Mouse (Mus musculus) heart, embryonic 15.5 days (tissue): ENCODE measurements around the gene Olfr1023. TPM values are rescaled to one million over a fixed set of nuclear protein-coding genes. Genes with fewer than 3 reads are reported as not detected.

Source experiments
- ATAC-seq: fragments of 200-750 bp; cut with Nextera tagmentation; replicated peaks from 2 replicates; pipeline ENCODE4 v1.8.0; 2017; ENCODE audit warnings: low read depth, moderate TSS enrichment; ENCODE audit not compliant: insufficient number of reproducible peaks, insufficient read depth, low FRiP score
- H3K27ac ChIP-seq: fragments of 300-500 bp; sonication (generic); 2 replicates; pipeline ENCODE4 v1.5.1; 2015; ENCODE audit warnings: mild to moderate bottlenecking, inconsistent platforms
- H3K27me3 ChIP-seq: fragments of 300-500 bp; sonication (generic); 2 replicates; pipeline ENCODE4 v1.6.1; 2015; ENCODE audit warnings: inconsistent platforms
- H3K36me3 ChIP-seq: fragments of 300-500 bp; sonication (generic); 2 replicates; pipeline ENCODE4 v1.6.1; 2015; ENCODE audit warnings: mild to moderate bottlenecking, inconsistent platforms
- H3K4me1 ChIP-seq: fragments of 300-500 bp; sonication (generic); replicated peaks from 2 replicates; pipeline ENCODE4 v1.6.1; 2015; ENCODE audit warnings: inconsistent platforms
- H3K4me2 ChIP-seq: fragments of 300-500 bp; sonication (generic); 2 replicates; pipeline ENCODE4 v1.6.1; 2015; ENCODE audit warnings: inconsistent platforms, mild to moderate bottlenecking, moderate library complexity
- H3K4me3 ChIP-seq: fragments of 300-500 bp; sonication (generic); 2 replicates; pipeline ENCODE4 v1.5.1; 2015; ENCODE audit warnings: mild to moderate bottlenecking, inconsistent platforms
- H3K9ac ChIP-seq: fragments of 300-500 bp; sonication (generic); 2 replicates; pipeline ENCODE4 v1.6.1; 2015; ENCODE audit warnings: mild to moderate bottlenecking, inconsistent platforms
- H3K9me3 ChIP-seq: fragments of 300-500 bp; sonication (generic); replicated peaks from 2 replicates; pipeline ENCODE4 v1.6.1; 2016; ENCODE audit warnings: inconsistent platforms
- WGBS: fragments of 180-500 bp; shearing (Covaris S2); methylation state at CpG from one replicate; pipeline ENCODE4 v1.1.7; 2015; ENCODE audit warnings: mixed read lengths; 5-methylcytosine and 5-hydroxymethylcytosine counted together
- polyA plus RNA-seq: library from polyadenylated mRNA; unstranded; fragments of >200 nt; fragmentation: Nextera tagmentation; extraction: Ambion mirVana; gene quantifications from 2 replicates; pipeline ENCODE4 v1.2.1, GENCODE M21; 2015

The Olfr1023 gene
- polyA plus RNA-seq = not detected in 2 replicates

DNA sequence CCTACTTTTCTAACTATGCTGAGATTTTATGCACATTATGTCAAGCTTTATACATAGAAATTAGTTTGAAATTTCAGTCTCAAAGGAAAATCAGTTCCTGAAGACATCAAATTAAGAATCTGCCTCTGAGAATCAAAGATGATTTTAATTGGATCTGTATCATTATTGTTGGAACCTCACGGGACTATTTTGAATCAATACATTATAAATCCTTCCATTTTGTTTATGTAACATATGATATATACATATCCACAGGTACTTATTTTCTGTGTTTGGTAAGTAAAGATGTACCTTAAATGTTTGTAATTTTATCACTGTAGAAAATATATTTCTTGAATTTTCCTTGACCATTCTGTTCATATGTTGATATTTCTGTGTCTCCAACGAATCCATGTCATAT is at the start of gene Olfr1023:
Olfr1023 (plus strand) TSS at position 301 of the 400 bp plus-strand sequence.
- no peaks in the 10 kb centered on the region for H3K36me3 ChIP-seq

DNA sequence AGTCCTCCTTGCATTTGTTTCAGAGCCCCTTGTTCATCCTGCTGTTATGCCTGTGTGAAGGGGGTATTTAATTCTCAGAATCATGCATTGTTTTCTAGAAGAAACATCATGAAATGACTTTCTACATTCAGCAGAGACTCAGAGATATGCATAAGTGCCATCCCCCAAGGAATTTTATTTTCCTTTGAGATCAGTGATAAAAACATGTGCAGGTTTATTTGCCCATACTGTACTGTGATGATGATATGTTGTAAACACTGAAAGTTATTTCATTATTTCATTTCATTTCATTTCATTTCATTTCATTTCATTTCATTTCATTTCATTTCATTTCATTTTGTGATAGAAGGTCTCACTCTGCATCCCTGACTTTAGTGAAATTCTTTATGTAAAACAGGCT is 40.1 kb upstream of the Olfr1023 start, which contains the start of gene Olfr1019:
Olfr1019 (minus strand) TSS at position 101 of the 400 bp plus-strand sequence.
- Histone ChIP-seq H3K4me1 (no peaks in the 10 kb centered on the region), H3K36me3 (no peaks in the 10 kb centered on the region), H3K27me3 (no peaks in the 10 kb centered on the region), H3K9me3 (no peaks in the 10 kb centered on the region), H3K27ac (no peak within 1 kb of the TSS), H3K4me3 (no peak within 1 kb of the TSS), H3K4me2 (no peak within 1 kb of the TSS), H3K9ac (no peak within 1 kb of the TSS)
- no peak for ATAC-seq

More for the DNA sequence above, at the start of gene Olfr1023:
- no peak within 1 kb of the TSS for H3K4me3 ChIP-seq
- no peaks in the 10 kb centered on the region for H3K4me1 ChIP-seq
- H3K27ac ChIP-seq = no peak within 1 kb of the TSS
- no peak within 1 kb of the TSS for H3K4me2 ChIP-seq
- 55% methylated on average over 2 of the region's 2 CpGs for whole genome bisulfite sequencing
- no peaks in the 10 kb centered on the region for H3K27me3 ChIP-seq
- H3K9me3 ChIP-seq = no peaks in the 10 kb centered on the region
- no peak for ATAC-seq
- no peak within 1 kb of the TSS for H3K9ac ChIP-seq

DNA sequence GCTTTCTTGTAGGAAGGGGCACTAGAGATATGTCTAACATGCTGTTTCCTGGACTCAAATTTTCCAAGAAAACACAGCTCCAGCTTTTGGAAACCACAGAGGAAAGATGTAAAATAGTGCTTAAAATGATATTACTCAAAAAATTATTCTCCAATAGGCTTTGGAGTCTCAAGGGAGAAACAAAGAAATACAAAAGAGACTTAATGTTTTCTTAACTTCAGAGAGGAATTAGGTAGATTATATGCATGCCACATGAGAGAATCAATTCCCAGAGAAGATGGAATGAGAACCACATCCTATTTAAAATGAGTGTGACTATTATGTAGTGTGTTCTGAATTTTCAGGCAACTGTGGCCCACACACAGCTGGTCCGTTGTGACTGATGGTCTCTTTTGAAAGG is 38.7 kb upstream of the Olfr1023 start, which contains the start of gene Olfr1020:
Olfr1020 (plus strand) TSS at position 301 of the 400 bp plus-strand sequence.
- H3K9ac ChIP-seq = no peak within 1 kb of the TSS
- H3K27ac ChIP-seq = no peak within 1 kb of the TSS
- ATAC-seq = no peak
- H3K9me3 ChIP-seq = no peaks in the 10 kb centered on the region
- WGBS = 75% methylated on average over 1 of the region's 1 CpGs
- no peaks in the 10 kb centered on the region for H3K36me3 ChIP-seq
- no peak within 1 kb of the TSS for H3K4me3 ChIP-seq
- H3K4me1 ChIP-seq = no peaks in the 10 kb centered on the region
- no peaks in the 10 kb centered on the region for H3K27me3 ChIP-seq
- no peak within 1 kb of the TSS for H3K4me2 ChIP-seq

DNA sequence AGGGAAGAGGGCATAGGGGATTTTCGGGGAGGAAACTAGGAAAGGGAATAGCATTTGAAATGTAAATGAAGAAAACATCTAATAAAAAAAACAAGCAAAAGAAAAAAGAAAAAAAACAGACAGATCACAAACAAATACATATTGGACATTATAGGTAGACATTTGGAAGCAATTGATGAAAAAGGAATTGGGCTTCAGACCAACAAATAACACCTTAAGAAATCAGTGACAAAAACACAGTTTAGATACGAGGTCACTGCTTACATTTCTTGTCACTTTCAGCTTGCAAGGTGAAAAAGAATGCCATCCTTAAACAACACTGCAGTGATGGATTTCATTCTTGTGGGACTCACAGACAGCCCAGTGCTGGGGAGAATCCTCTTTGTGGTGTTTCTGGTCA is 17.1 kb upstream of the Olfr1023 start, which contains the start of gene Olfr1022:
Olfr1022 (plus strand) TSS at position 301 of the 400 bp plus-strand sequence.
- Histone ChIP-seq H3K4me3 (no peak within 1 kb of the TSS), H3K27ac (no peak within 1 kb of the TSS), H3K9me3 (no peaks in the 10 kb centered on the region), H3K4me2 (no peak within 1 kb of the TSS), H3K36me3 (no peaks in the 10 kb centered on the region), H3K9ac (no peak within 1 kb of the TSS), H3K27me3 (no peaks in the 10 kb centered on the region), H3K4me1 (no peaks in the 10 kb centered on the region)
- WGBS = 42% methylated on average over 2 of the region's 2 CpGs
- ATAC-seq = no peak

DNA sequence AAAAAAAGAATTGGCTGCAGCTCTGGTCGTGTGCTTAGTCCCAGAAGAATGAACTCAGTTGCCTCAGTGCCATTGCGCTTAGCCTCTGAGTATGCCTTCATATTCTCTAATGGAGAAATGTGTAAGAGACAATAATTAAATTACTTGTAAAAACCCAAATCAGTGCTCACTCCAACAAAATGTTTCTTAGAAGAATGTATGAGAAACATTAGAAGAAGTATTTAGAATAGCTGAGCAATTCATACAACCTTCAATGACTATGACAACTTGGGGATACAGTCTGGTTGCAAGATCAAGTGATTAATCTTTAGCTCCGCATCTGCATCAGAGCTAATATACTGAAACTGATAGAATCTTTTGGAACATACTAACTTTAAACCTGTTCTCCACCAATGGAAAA is 19.5 kb downstream of the Olfr1023 start, which contains the start of gene Olfr1024:
Olfr1024 (minus strand) TSS at position 101 of the 400 bp plus-strand sequence.
- 76% methylated on average over 3 of the region's 3 CpGs for WGBS

DNA sequence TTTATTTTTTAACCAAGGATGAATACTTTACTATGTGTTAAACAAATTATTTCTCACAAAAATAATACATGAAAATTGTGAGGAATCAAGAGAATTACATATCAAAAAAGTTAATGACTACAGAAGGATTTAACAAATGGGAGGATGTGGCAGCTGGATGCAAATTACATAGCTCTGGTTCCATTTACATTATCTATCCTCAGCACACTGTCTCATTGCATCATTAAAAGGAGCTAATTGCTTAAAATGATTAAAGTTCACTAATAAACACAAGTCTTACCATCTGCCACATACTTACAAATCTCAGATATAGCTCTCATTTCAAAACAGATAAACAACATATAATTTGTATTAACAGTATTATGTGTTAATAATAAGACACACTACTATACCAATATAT is 27.8 kb downstream of the Olfr1023 start:
- Histone ChIP-seq H3K4me2 (no peak overlapping the region), H3K36me3 (no peaks in the 10 kb centered on the region), H3K27ac (no peak overlapping the region), H3K9me3 (no peaks in the 10 kb centered on the region), H3K27me3 (no peaks in the 10 kb centered on the region), H3K4me1 (no peaks in the 10 kb centered on the region), H3K9ac (no peak overlapping the region), H3K4me3 (no peak overlapping the region)
- ATAC-seq = no peak

More for the DNA sequence above, 19.5 kb downstream of the Olfr1023 start, which contains the start of gene Olfr1024:
- no peaks in the 10 kb centered on the region for H3K4me1 ChIP-seq
- no peaks in the 10 kb centered on the region for H3K27me3 ChIP-seq
- no peak for ATAC-seq
- H3K36me3 ChIP-seq = no peaks in the 10 kb centered on the region
- no peak within 1 kb of the TSS for H3K9ac ChIP-seq
- H3K27ac ChIP-seq = no peak within 1 kb of the TSS
- no peaks in the 10 kb centered on the region for H3K9me3 ChIP-seq
- no peak within 1 kb of the TSS for H3K4me3 ChIP-seq
- no peak within 1 kb of the TSS for H3K4me2 ChIP-seq

DNA sequence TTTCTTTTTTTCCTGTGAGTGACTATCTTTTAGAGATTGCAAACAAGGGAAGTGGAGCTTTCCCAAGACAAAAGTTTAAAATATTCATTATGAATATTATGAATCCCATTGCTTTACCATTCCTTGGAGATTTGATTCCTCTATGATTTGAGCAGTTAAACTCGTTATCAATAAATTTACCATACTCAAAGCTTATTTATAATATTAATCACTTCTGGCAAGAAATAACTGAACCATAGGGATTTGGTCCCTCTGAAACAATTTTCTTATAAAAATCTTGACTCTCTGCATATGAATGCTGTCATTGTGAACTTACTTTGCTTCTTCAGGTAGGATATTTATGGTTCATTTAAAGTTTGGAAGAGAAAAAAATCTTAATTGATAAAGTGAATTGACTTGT is 29.5 kb downstream of the Olfr1023 start, which contains the start of gene Olfr1025-ps1:
Olfr1025-ps1 (plus strand) TSS at position 301 of the 400 bp plus-strand sequence.
- ATAC-seq = no peak

DNA sequence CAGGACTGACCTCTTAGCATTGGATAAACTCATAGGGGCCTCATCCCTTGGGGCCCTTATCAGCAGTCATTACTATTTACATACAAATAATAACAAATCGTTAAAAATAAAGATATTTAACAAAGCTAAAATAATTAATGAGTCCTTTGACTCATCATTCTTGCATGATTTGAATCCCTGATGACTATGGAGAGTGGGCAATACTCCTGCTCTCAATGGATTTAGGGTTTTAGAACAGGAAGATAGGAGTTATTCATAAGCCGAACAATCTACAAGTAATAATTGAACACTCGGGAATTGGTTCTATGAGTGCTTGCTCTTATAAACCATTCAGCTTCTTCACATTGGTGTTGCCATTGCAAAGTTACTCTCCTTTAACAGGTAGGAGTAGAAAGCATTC is 35.8 kb downstream of the Olfr1023 start, which contains the start of gene Olfr1026:
Olfr1026 (plus strand) TSS at position 301 of the 400 bp plus-strand sequence.
- Histone ChIP-seq H3K27ac (no peak within 1 kb of the TSS), H3K9me3 (no peaks in the 10 kb centered on the region), H3K27me3 (no peaks in the 10 kb centered on the region), H3K4me1 (no peaks in the 10 kb centered on the region), H3K4me2 (no peak within 1 kb of the TSS), H3K36me3 (no peaks in the 10 kb centered on the region), H3K4me3 (no peak within 1 kb of the TSS), H3K9ac (no peak within 1 kb of the TSS)
- 76% methylated on average over 3 of the region's 3 CpGs for WGBS
- ATAC-seq = no peak

More for the DNA sequence above, 29.5 kb downstream of the Olfr1023 start, which contains the start of gene Olfr1025-ps1:
- H3K4me3 ChIP-seq = no peak within 1 kb of the TSS
- no peaks in the 10 kb centered on the region for H3K27me3 ChIP-seq
- no peaks in the 10 kb centered on the region for H3K36me3 ChIP-seq
- H3K4me1 ChIP-seq = no peaks in the 10 kb centered on the region
- H3K9me3 ChIP-seq = no peaks in the 10 kb centered on the region
- no peak within 1 kb of the TSS for H3K27ac ChIP-seq
- no peak within 1 kb of the TSS for H3K4me2 ChIP-seq
- no peak within 1 kb of the TSS for H3K9ac ChIP-seq
- 50% methylated on average over 1 of the region's 1 CpGs for WGBS

Other genes starting within 250 kb of the Olfr1023 start
- gene Olfr1002, start 234.9 kb upstream of the Olfr1023 start, polyA plus RNA-seq = not detected in 2 replicates
- not detected in 2 replicates for gene Olfr154, start 221.2 kb upstream of the Olfr1023 start, polyA plus RNA-seq
- not detected in 2 replicates for gene Olfr1006, start 206.9 kb upstream of the Olfr1023 start, polyA plus RNA-seq
- gene Olfr1008, start 196.2 kb upstream of the Olfr1023 start, polyA plus RNA-seq = not detected in 2 replicates
- gene Olfr1009, start 170.2 kb upstream of the Olfr1023 start, polyA plus RNA-seq = not detected in 2 replicates
- not detected in 2 replicates for gene Olfr1012, start 122.9 kb upstream of the Olfr1023 start, polyA plus RNA-seq
- not detected in 2 replicates for gene Olfr1013, start 118.5 kb upstream of the Olfr1023 start, polyA plus RNA-seq
- not detected in 2 replicates for gene Olfr1014, start 112.9 kb upstream of the Olfr1023 start, polyA plus RNA-seq
- not detected in 2 replicates for gene Olfr1015, start 103.6 kb upstream of the Olfr1023 start, polyA plus RNA-seq
- not detected in 2 replicates for gene Olfr1016, start 83.1 kb upstream of the Olfr1023 start, polyA plus RNA-seq
- gene Olfr1018, start 67.2 kb upstream of the Olfr1023 start, polyA plus RNA-seq = not detected in 2 replicates
- not detected in 2 replicates for gene Olfr1019, start 40.2 kb upstream of the Olfr1023 start, polyA plus RNA-seq
- not detected in 2 replicates for gene Olfr1020, start 38.6 kb upstream of the Olfr1023 start, polyA plus RNA-seq
- not detected in 2 replicates for gene Olfr1022, start 17.0 kb upstream of the Olfr1023 start, polyA plus RNA-seq
- gene Olfr1024, start 19.4 kb downstream of the Olfr1023 start, polyA plus RNA-seq = not detected in 2 replicates
- not detected in 2 replicates for gene Olfr1025-ps1, start 29.6 kb downstream of the Olfr1023 start, polyA plus RNA-seq
- not detected in 2 replicates for gene Olfr1026, start 35.9 kb downstream of the Olfr1023 start, polyA plus RNA-seq
- not detected in 2 replicates for gene Olfr1028, start 64.8 kb downstream of the Olfr1023 start, polyA plus RNA-seq
- gene Olfr1029, start 88.3 kb downstream of the Olfr1023 start, polyA plus RNA-seq = not detected in 2 replicates
- gene Olfr1030, start 93.6 kb downstream of the Olfr1023 start, polyA plus RNA-seq = not detected in 2 replicates
- not detected in 2 replicates for gene Olfr1031, start 104.7 kb downstream of the Olfr1023 start, polyA plus RNA-seq
- gene Olfr1032, start 119.9 kb downstream of the Olfr1023 start, polyA plus RNA-seq = not detected in 2 replicates
- 7.7 and 9.0 TPM in 2 replicates for gene Olfr1033, start 135.0 kb downstream of the Olfr1023 start, polyA plus RNA-seq
- gene Olfr1034, start 160.2 kb downstream of the Olfr1023 start, polyA plus RNA-seq = 0.04 and 0.11 TPM in 2 replicates
- gene Olfr1036, start 188.4 kb downstream of the Olfr1023 start, polyA plus RNA-seq = not detected in 2 replicates
- gene Olfr1037, start 201.7 kb downstream of the Olfr1023 start, polyA plus RNA-seq = not detected in 2 replicates